Mouse (Mus musculus) ES-Bruce4 (cell line): ENCODE measurements around the gene Arhgap28.

ENCODE experiments used
- EP300 ChIP-seq: IDR thresholded peaks from 2 replicates; pipeline ENCODE4 v1.6.1; 2011; ENCODE audit warnings: low read depth, low read length; ENCODE audit not compliant: insufficient read depth
- POLR2A ChIP-seq: IDR thresholded peaks from one replicate; pipeline ENCODE4 v1.8.1; 2011; ENCODE audit warnings: low read length; ENCODE audit not compliant: insufficient read depth

- TF ChIP-seq EP300 (no peak), POLR2A (no peak)
Observed at GRCm38 (mm10) chr17:67979248-67979647, 24.7 kb downstream of the Arhgap28 start.
